8 mouse cellular contexts compared by ENCODE assay signal in the genomic region with DNA sequence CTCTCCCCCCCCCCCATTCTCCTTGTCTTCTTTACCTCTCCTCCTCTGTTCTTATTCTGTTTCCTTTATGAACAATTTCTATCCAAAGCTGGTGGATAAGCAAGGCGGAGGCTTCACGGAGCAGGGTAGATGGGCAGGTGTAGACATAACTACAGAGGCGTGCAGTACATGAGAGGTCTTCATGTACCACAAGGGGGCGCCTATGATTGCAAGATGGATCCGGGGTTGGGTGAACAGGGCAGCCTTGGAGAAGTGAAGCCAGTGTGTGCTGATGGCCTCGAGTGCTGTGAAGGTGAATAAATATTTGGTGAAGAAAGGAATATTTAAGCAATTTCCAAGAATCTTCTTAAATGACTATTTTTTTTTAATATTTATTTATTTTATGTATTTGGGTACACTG. TPM values are rescaled to one million over a fixed set of nuclear protein-coding genes. Genes with fewer than 3 reads are reported as not detected.
DNase-seq lines count a peak whose midpoint lies in the region; ATAC-seq and TF ChIP-seq lines count a peak whose summit lies in the region.

No protein-coding gene starts in this region.

- H3K79me2 ChIP-seq in heart, adult 2 months (replicated peaks; ENCODE audit: control insufficient read depth, insufficient read depth, low read length), result no peaks in the 10 kb centered on the region

- no peaks in the 10 kb centered on the region for H3K4me1 ChIP-seq in heart, adult 2 months (ENCODE audit: control insufficient read depth, insufficient read depth, low read length)
- H3K4me1 ChIP-seq in kidney, adult 2 months (ENCODE audit: control insufficient read depth, insufficient read depth, low read length), result no peaks in the 10 kb centered on the region
- 0 out of 2 replicates have a peak, but pooled peaks cover 3% of the 10 kb centered on the region for H3K4me1 ChIP-seq in limb, embryonic 12.5 days (replicated peaks)
- H3K4me1 ChIP-seq in stomach, embryonic 15.5 days, result no peaks in the 10 kb centered on the region

- WGBS in heart, adult 2 months, result 11% methylated on average over 6 of the region's 6 CpGs
- 16% methylated on average over 6 of the region's 6 CpGs for WGBS in kidney, adult 2 months
- 17% methylated on average over 6 of the region's 6 CpGs for WGBS in limb, embryonic 12.5 days
- 19% methylated on average over 6 of the region's 6 CpGs for WGBS in stomach, embryonic 15.5 days

- no peak overlapping the region for H3K4me2 ChIP-seq in limb, embryonic 12.5 days
- H3K4me2 ChIP-seq in stomach, embryonic 15.5 days, result no peak overlapping the region

- 0 out of 2 replicates have a peak, but pooled peaks have one; percentile 56 for TF ChIP-seq EP300 in heart, adult 2 months (IDR thresholded peaks at IDR 0.05; ENCODE audit: insufficient read depth, low read depth, low read length)

- intact Hi-C loops in heart, adult 2 months (cut with DNase I), result loop anchor here (1.0 to 5.0 kb wide), 3 partner anchors 46 to 169 kb away; no protein-coding TSS in a partner anchor

- no peak overlapping the region for H3K27ac ChIP-seq in heart, adult 2 months
- H3K27ac ChIP-seq in kidney, adult 2 months (ENCODE audit: insufficient read depth, low read depth, low read length), result no peak overlapping the region
- no peak overlapping the region for H3K27ac ChIP-seq in limb, embryonic 12.5 days
- H3K27ac ChIP-seq in stomach, embryonic 15.5 days, result no peak overlapping the region

- TF ChIP-seq CTCF in heart, adult 2 months (IDR thresholded peaks at IDR 0.05), result peak; percentile 87
- peak; percentile 93 for TF ChIP-seq CTCF in kidney, adult 2 months (conservative IDR thresholded peaks at IDR 0.05; ENCODE audit: insufficient read depth, insufficient read length, low read depth, low read length)

- peak; percentile 70 for DNase-seq in 416B (ENCODE audit: low read depth)
- peak; percentile 75 for DNase-seq in adrenal gland, adult 8-10 months
- peak; percentile 71 for DNase-seq in embryo, embryonic 9.5 days (ENCODE audit: extremely low spot score)
- peak; percentile 73 to 76 for DNase-seq in heart, adult 2 months
- peak; percentile 89 for DNase-seq in kidney, adult 2 months

- H3K4me3 ChIP-seq in heart, adult 2 months, result no peak overlapping the region
- H3K4me3 ChIP-seq in kidney, adult 2 months (ENCODE audit: insufficient read depth, low read depth, low read length), result no peak overlapping the region
- no peak overlapping the region for H3K4me3 ChIP-seq in limb, embryonic 12.5 days (replicated peaks)
- no peak overlapping the region for H3K4me3 ChIP-seq in stomach, embryonic 15.5 days (replicated peaks)

- no peaks in the 10 kb centered on the region for H3K9me3 ChIP-seq in limb, embryonic 12.5 days
- no peaks in the 10 kb centered on the region for H3K9me3 ChIP-seq in stomach, embryonic 15.5 days

- TF ChIP-seq POLR2A in heart, adult 2 months (IDR thresholded peaks at IDR 0.05; ENCODE audit: insufficient read depth, low read depth, low read length), result no peak
- no peak for TF ChIP-seq POLR2A in kidney, adult 2 months (IDR thresholded peaks at IDR 0.05; ENCODE audit: low read depth, low read length)

- no peaks in the 10 kb centered on the region for H3K27me3 ChIP-seq in heart, adult 2 months (ENCODE audit: control insufficient read depth, insufficient read depth, low read length)
- no peaks in the 10 kb centered on the region for H3K27me3 ChIP-seq in kidney, adult 2 months (replicated peaks; ENCODE audit: control insufficient read depth, insufficient read depth, low read length)
- H3K27me3 ChIP-seq in limb, embryonic 12.5 days, result no peaks in the 10 kb centered on the region
- no peaks in the 10 kb centered on the region for H3K27me3 ChIP-seq in stomach, embryonic 15.5 days (replicated peaks)

- H3K36me3 ChIP-seq in heart, adult 2 months (ENCODE audit: control insufficient read depth, insufficient read depth, low read length), result no peaks in the 10 kb centered on the region
- H3K36me3 ChIP-seq in kidney, adult 2 months (ENCODE audit: control insufficient read depth, insufficient read depth, low read length), result no peaks in the 10 kb centered on the region
- no peaks in the 10 kb centered on the region for H3K36me3 ChIP-seq in limb, embryonic 12.5 days
- no peaks in the 10 kb centered on the region for H3K36me3 ChIP-seq in stomach, embryonic 15.5 days

- no peak overlapping the region for H3K9ac ChIP-seq in heart, adult 2 months (ENCODE audit: low read depth, low read length)
- no peak overlapping the region for H3K9ac ChIP-seq in limb, embryonic 12.5 days (replicated peaks)
- no peak overlapping the region for H3K9ac ChIP-seq in stomach, embryonic 15.5 days

- 0 out of 2 replicates have a peak, but pooled peaks have one; percentile 47 for ATAC-seq in limb, embryonic 12.5 days (ENCODE audit: insufficient number of reproducible peaks, insufficient read depth, low FRiP score, low TSS enrichment, low read depth)
- ATAC-seq in monocyte, adult 5-6 weeks (replicated peaks; ENCODE audit: insufficient number of reproducible peaks, low FRiP score, low TSS enrichment, poor library complexity, severe bottlenecking), result peak; percentile 86
- ATAC-seq in stomach, embryonic 15.5 days (ENCODE audit: insufficient read depth, low FRiP score, low read depth), result peak; percentile 83

RNA-seq across cellular contexts. Expression of gene Scd1, which starts 34.7 kb away (rescaled TPM):
- total RNA-seq in adrenal gland, adult 8-10 months (2022), result 1,000 to 10,000 TPM in 1 of 4 experiments, 100 to 1,000 TPM in 3; 370 to 1,578 (median 696) TPM
- total RNA-seq in heart, adult 2 months (2021), result 10 to 100 TPM; 25.9 to 31.7 TPM
- 569 and 1,844 TPM in 2 replicates for polyA plus RNA-seq in heart, adult 2 months (2012; rRNA removed)
- 3,910 and 4,173 TPM in 2 replicates for polyA plus RNA-seq in kidney, adult 2 months (2012; rRNA removed)
- polyA plus RNA-seq in limb, embryonic 12.5 days (2016; fragmentation: Nextera tagmentation; extraction: Ambion mirVana), result 10.6 and 12.9 TPM in 2 replicates
- 26.3 to 41.6 TPM (median 32.4 TPM) in 3 replicates for total RNA-seq in monocyte, adult 5-6 weeks (2017)
- polyA plus RNA-seq in stomach, embryonic 15.5 days (2015; fragmentation: Nextera tagmentation; extraction: Ambion mirVana), result 3.9 and 5.3 TPM in 2 replicates

RNA-seq across cellular contexts. Expression of gene Scd4, which starts 40.1 kb away (rescaled TPM):
- total RNA-seq in adrenal gland, adult 8-10 months (2022), result 1 to 10 TPM; 4.5 to 7.6 (median 6.6) TPM
- 1 to 10 TPM; 4.6 to 6.0 TPM for total RNA-seq in heart, adult 2 months (2021)
- 9.0 and 12.6 TPM in 2 replicates for polyA plus RNA-seq in heart, adult 2 months (2012; rRNA removed)
- polyA plus RNA-seq in kidney, adult 2 months (2012; rRNA removed), result 0.23 and 0.26 TPM in 2 replicates
- 0.06 TPM in 1 of 2 replicates, not detected in the other for polyA plus RNA-seq in limb, embryonic 12.5 days (2016; fragmentation: Nextera tagmentation; extraction: Ambion mirVana)
- 1.7 TPM in 1 of 3 replicates, not detected in the others for total RNA-seq in monocyte, adult 5-6 weeks (2017)
- polyA plus RNA-seq in stomach, embryonic 15.5 days (2015; fragmentation: Nextera tagmentation; extraction: Ambion mirVana), result 0.12 and 0.15 TPM in 2 replicates

Comparison
In these comparisons a context has a peak if more than half of its experiments do, and no peak if none do; other contexts are left out.
1. RNA of gene Scd1, which starts 34.7 kb away (polyA plus RNA-seq): 3,910 to 4,173 TPM in kidney, adult 2 months and 569 to 1,844 TPM in heart, adult 2 months; 10.6 to 12.9 TPM in limb, embryonic 12.5 days and 3.9 to 5.3 TPM in stomach, embryonic 15.5 days; every median in the first group is over 10 times any median in the second.
2. Peak in every context shown above with its lines, with median percentiles within 50 percentile points of each other: DNase-seq and ATAC-seq.